Mouse (Mus musculus) E14TG2a.4 (cell line): ENCODE data around the gene Ppox.

Experiments used
- H3K27me3 ChIP-seq: 2 replicates; pipeline ENCODE4 v1.6.1; 2014; ENCODE audit warnings: low read length, control low read depth; ENCODE audit not compliant: insufficient read depth
- H3K36me3 ChIP-seq: 2 replicates; pipeline ENCODE4 v1.6.1; 2014; ENCODE audit warnings: low read length, control low read depth; ENCODE audit not compliant: insufficient read depth
- H3K4me1 ChIP-seq: replicated peaks from 2 replicates; pipeline ENCODE4 v1.6.1; 2014; ENCODE audit warnings: low read depth, low read length, control low read depth
- H3K4me3 ChIP-seq: replicated peaks from 2 replicates; pipeline ENCODE4 v1.5.1; 2014; ENCODE audit warnings: mild to moderate bottlenecking, low read length
- H3K9me3 ChIP-seq: 2 replicates; pipeline ENCODE4 v1.6.1; 2014; ENCODE audit warnings: low read length, control low read depth
- CTCF ChIP-seq: conservative IDR thresholded peaks from 2 replicates; pipeline ENCODE4 v1.5.1; 2014; ENCODE audit warnings: low read length
- NANOG ChIP-seq: IDR thresholded peaks from 2 replicates; pipeline ENCODE4 v1.6.1; 2014; ENCODE audit warnings: borderline replicate concordance, low read length, mixed read lengths
- POU5F1 ChIP-seq: IDR thresholded peaks from 2 replicates; pipeline ENCODE4 v1.6.1; 2014; ENCODE audit warnings: low read length, borderline replicate concordance

Ppox gene

GRCm38 (mm10) chr1:171282086-171282805, 1.3 kb upstream of the Ppox start:
- Histone ChIP-seq H3K9me3 (no peaks in the 10 kb centered on the region), H3K27me3 (no peaks in the 10 kb centered on the region), H3K36me3 (peaks cover 69% of the 10 kb centered on the region), H3K4me3 (peak overlapping the region; percentile 86; the same call in 1 of the 2 replicates), H3K4me1 (peaks cover 70% of the 10 kb centered on the region)
- TF ChIP-seq CTCF (no peak), POU5F1 (no peak), NANOG (no peak)

- peak overlapping the region; percentile 86 for H3K4me3 ChIP-seq
- no peaks in the 10 kb centered on the region for H3K27me3 ChIP-seq
- peaks cover 67% of the 10 kb centered on the region for H3K4me1 ChIP-seq
- TF ChIP-seq NANOG (no peak), CTCF (peak; percentile 94)
- H3K36me3 ChIP-seq, result peaks cover 73% of the 10 kb centered on the region
- H3K9me3 ChIP-seq, result no peaks in the 10 kb centered on the region
Measured at GRCm38 (mm10) chr1:171281528-171281923, 540 bp upstream of the Ppox start.

GRCm38 (mm10) chr1:171280250-171280915, 603 bp downstream of the Ppox start:
- Histone ChIP-seq H3K9me3 (no peaks in the 10 kb centered on the region), H3K36me3 (peaks cover 74% of the 10 kb centered on the region), H3K4me3 (peak overlapping the region; percentile 86), H3K4me1 (peaks cover 55% of the 10 kb centered on the region), H3K27me3 (no peaks in the 10 kb centered on the region)
- TF ChIP-seq POU5F1 (no peak), NANOG (no peak), CTCF (no peak)

- TF ChIP-seq POU5F1, result no peak
- no peak for TF ChIP-seq CTCF
- no peak for TF ChIP-seq NANOG
- Histone ChIP-seq H3K36me3 (peaks cover 74% of the 10 kb centered on the region), H3K27me3 (no peaks in the 10 kb centered on the region)
Measured at GRCm38 (mm10) chr1:171279721-171280120, 1.3 kb downstream of the Ppox start.

GRCm38 (mm10) chr1:171279012-171279705, 1.8 kb downstream of the Ppox start:
- H3K36me3 ChIP-seq, result peaks cover 74% of the 10 kb centered on the region
- H3K27me3 ChIP-seq, result no peaks in the 10 kb centered on the region
- H3K9me3 ChIP-seq, result no peaks in the 10 kb centered on the region
- TF ChIP-seq NANOG, result no peak
- H3K4me3 ChIP-seq, result no peak overlapping the region
- H3K4me1 ChIP-seq, result peaks cover 50% of the 10 kb centered on the region

More at GRCm38 (mm10) chr1:171279721-171280120, 1.3 kb downstream of the Ppox start:
- Histone ChIP-seq H3K9me3 (no peaks in the 10 kb centered on the region), H3K4me1 (peaks cover 50% of the 10 kb centered on the region), H3K4me3 (peak overlapping the region; percentile 86)

GRCm38 (mm10) chr1:171278436-171278835, 2.5 kb downstream of the Ppox start:
- Histone ChIP-seq H3K4me3 (no peak overlapping the region), H3K4me1 (peaks cover 50% of the 10 kb centered on the region), H3K27me3 (no peaks in the 10 kb centered on the region), H3K9me3 (no peaks in the 10 kb centered on the region), H3K36me3 (peaks cover 74% of the 10 kb centered on the region)
- TF ChIP-seq CTCF (no peak), POU5F1 (no peak), NANOG (no peak)

- Histone ChIP-seq H3K36me3 (peaks cover 74% of the 10 kb centered on the region), H3K4me1 (peaks cover 49% of the 10 kb centered on the region)
Measured at GRCm38 (mm10) chr1:171277736-171278135, 3.2 kb downstream of the Ppox start.

GRCm38 (mm10) chr1:171276110-171276748, 4.8 kb downstream of the Ppox start:
- H3K4me1 ChIP-seq, result peaks cover 48% of the 10 kb centered on the region
- TF ChIP-seq POU5F1 (no peak), CTCF (no peak), NANOG (no peak)
- peaks cover 4% of the 10 kb centered on the region; the same call in 1 of the 2 replicates for H3K27me3 ChIP-seq
- peaks cover 78% of the 10 kb centered on the region for H3K36me3 ChIP-seq
- H3K9me3 ChIP-seq, result no peaks in the 10 kb centered on the region
- no peak overlapping the region for H3K4me3 ChIP-seq

More at GRCm38 (mm10) chr1:171277736-171278135, 3.2 kb downstream of the Ppox start:
- Histone ChIP-seq H3K4me3 (no peak overlapping the region), H3K9me3 (no peaks in the 10 kb centered on the region), H3K27me3 (no peaks in the 10 kb centered on the region)
- TF ChIP-seq NANOG, result no peak
- TF ChIP-seq CTCF, result no peak
- no peak for TF ChIP-seq POU5F1
